Mouse (Mus musculus) adrenal gland, adult (tissue): ENCODE data around the gene Hes6.

Experiments used
- DNase-seq, 2 experiments: peaks; one replicate each; pipeline ENCODE4 v3.0.0; 2022 to 2023; ENCODE audit warnings: low spot score in 1 of 2; ENCODE audit not compliant: inconsistent age in 2 of 2

Gene Hes6

DNA sequence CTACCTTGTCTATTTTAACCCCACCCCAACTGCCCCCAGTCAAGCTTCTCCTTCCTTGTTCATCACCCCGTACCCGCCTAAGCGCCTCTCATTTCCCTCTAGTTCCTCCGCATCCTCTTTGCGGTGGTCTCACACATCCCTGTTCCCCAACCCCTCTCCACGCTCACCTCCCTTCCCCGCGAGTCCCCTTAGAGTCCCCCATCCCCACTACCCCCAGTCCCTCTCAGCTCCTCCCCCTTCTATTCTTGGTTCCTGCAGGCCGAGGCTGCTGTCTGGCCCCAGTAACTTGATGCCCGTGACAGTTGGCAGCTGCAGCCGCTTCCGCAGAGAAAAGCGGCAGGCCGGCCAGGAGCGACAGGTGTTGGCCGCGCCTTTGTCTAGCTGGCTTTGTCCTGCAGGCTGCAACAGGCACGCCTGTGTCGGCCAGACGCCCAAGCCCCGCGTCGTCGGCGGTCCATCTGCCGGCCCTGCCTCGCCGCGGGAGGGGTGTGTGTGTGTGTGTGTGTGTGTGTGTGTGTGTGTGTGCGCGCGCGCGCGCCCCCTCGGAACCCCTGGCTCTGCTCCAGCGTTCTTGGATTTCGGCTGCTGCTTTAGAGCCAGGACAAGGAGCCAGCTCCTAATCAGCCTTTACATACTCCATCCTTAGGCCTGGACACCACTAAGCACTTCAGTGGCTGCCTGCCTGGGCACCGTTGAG is at the start of gene Hes6:
Gene Hes6 (minus strand): TSS at position 141 of the 697 bp plus-strand sequence.
- DNase-seq: peak; percentile 78 to 93

DNA sequence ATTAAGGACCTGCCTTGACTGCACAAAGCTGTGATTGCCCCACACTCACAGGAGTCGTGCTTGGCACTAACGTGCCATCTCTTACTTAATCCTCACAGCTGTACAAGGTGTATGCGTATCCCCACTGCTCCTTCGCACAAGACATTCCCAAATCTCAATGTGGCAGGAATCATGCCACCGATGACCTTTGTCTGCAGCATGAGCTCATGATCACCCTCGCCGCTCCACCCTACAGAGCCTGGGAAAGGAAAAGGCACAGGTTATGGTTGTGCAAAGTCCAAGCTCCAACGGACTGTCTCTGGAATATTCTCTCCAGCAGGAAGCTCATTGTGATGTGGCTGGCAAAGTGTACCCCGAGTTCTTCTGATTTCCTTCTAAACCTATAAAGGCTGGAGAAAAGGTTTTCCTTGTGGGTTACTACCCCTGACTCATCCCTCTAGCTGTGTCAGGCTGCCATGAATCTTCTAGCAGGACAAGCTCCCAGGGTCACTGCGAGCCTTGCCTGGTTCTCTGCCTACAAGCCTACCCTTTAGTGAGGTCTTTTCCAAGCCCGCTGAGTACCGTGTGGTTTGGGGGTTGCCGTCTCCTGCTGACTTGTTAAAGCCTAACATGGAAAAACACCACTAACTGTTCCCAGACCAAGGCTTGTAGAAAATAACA is 49.6 kb upstream of the Hes6 start:
- DNase-seq: peak; percentile 88 to 93

DNA sequence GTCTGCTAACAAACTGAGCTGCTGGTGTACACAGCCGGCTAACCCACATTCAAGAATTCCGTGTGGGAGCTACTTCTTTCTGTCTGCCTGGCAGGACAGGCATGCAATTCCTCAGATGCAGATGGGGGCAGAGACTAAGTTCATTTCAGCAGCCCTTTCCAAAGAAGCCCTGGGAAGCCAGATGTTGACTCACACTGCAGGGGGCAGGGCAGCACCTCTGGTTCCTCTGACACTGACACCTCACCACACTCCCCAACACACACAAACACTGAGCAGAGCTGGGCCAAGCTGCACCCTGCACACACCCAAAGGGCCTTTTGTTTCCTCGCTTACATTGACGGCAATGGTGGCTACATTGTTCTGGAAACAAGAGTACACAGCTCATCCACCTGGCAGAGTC is 46.7 kb upstream of the Hes6 start:
- peak; percentile 66 to 82 for DNase-seq

GRCm38 (mm10) chr1:91460069-91460468 is 46.2 kb upstream of the Hes6 start:
- peak in 1 of 2 experiments; percentile 33 for DNase-seq

DNA sequence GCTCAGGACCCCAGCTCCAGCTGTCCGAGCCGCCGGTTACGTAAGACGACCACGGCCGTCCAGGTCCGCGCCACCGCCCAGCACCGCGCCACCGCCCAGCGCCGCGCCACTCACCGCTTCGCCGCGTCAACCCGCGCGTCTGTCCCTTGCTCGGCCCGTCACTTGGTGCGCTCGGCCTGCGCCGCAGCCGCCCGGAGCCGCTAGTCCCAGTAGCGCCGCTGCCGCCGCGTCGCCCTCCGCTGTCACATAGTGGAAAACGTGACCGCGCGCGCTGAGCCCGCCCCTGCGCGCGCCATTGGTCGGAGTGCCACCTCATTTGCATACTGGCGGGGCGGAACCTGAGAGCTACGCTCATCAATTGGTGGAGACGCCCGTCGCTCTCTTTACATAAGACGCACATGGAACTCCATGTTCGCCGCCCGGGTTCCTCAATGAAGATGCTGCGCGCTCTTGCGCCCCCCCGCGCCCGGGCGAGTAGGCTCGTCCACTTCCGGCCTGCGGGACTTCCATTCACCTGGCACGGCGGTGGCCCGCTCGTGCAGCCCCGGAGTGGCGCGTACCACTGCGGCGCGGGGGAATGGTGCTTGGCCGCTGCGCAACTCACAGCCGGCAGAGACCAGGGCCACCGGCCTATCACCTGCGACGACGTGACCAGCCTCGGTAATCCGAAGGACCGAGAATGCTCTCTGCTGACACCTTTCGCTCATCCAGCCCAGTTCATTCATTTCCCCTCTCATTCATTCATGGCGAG is 45.4 kb upstream of the Hes6 start, which contains the start of gene Per2:
Gene Per2 (minus strand): TSS at position 266 of the 751 bp plus-strand sequence.
- DNase-seq: peak; percentile 99 to 100

GRCm38 (mm10) chr1:91458223-91458861 is 44.5 kb upstream of the Hes6 start:
- peak; percentile 75 to 91 for DNase-seq

DNA sequence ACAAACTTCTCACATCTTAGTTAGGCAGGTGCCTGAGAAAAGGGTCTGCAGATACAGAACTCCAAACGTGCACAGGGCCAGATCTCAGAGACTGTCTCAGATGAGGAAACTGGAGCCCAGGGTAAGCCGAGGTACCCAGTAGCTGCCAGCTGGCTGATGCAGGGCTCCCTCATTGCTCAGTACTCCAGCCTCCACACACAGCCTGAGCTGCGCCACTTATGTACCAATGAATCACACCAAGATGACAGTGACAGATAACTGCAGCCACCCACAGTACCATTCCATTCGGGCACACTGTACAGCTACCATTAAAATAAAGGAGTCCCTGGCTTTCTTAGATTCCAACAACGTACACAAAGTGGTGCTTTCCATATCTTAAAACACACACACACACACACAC is 43.9 kb upstream of the Hes6 start:
- DNase-seq: peak; percentile 86 to 93

- peak; percentile 31 to 75 for DNase-seq
These were observed 43.3 kb upstream of the Hes6 start for GRCm38 (mm10) chr1:91457116-91457515.

DNA sequence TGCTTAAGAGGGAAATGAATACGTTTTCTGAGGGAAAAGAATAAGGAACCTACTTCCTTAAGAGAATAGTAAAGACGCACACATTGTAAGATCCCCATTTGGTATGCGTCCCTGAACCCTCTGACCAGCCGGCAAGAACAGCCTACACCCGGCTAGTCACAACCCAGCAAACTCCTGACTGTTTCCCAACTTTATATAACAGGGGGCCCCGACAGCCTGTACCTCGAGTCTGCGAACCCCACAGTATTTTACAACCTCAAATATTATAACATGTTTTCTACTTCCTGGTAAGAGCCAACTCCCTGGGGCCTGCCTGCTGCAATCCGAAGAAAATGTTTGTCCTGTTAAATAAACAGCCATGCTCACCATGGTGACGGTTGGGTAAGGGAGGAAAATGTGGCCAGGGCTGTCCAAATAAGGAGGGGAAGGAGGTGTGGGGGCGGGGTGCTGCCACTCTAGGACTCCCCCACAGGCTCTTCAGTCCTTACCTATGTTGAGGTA is 42.5 kb upstream of the Hes6 start:
- DNase-seq: peak; percentile 74 to 91

DNA sequence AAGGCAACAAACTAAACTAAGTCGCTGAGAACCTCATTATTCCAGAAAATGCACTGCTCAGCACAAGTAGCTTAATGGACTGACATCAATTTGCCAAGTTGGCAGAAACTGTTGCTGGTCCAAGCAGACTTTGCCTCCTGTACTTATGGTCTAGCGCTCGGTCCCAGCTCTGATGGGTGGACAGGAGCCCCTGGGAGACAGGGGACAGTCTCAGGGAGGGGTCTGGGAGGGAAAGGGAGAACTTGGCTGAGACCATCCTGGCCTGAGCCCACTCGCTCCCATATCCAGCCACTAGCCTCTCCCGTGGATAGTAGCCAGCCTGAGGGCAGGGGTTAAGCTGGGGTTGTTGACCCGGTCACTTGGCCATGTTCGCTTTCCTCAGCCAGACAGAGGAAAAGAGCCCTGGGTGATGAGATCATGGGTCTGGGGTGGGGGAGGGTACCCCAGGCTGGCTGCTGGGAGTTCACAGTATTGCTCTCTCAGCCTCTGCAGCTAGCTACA is 41.9 kb upstream of the Hes6 start:
- DNase-seq: peak; percentile 74 to 89

- DNase-seq: peak in 1 of 2 experiments; percentile 11
These were observed 41.1 kb upstream of the Hes6 start for GRCm38 (mm10) chr1:91454927-91455326.

DNA sequence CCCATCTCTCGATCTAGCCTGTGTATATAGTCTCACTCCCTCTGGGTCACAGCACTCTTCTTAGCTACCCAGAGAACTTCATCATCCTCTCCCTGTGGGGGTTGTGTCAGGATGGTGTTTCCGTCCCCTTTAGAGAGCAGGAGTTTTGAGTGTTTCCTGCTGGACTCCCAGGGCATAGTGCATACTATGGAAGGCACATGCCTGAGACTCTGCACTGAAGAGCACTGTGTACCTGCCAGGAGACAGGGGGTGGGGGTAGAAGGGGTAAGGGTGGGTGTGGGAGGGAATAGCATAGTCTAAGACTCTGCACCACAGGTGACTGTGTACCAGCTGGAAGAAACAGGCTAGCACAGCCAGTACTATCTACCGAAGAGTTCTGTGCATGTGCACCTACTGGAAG is 40.5 kb upstream of the Hes6 start:
- DNase-seq: peak in 1 of 2 experiments; percentile 4

- DNase-seq: peak; percentile 26 to 50
These were observed 40.1 kb upstream of the Hes6 start for GRCm38 (mm10) chr1:91453932-91454331.

GRCm38 (mm10) chr1:91451547-91452084 is 37.8 kb upstream of the Hes6 start:
- no peak for DNase-seq

GRCm38 (mm10) chr1:91450851-91451250 is 37.0 kb upstream of the Hes6 start:
- no peak for DNase-seq

DNA sequence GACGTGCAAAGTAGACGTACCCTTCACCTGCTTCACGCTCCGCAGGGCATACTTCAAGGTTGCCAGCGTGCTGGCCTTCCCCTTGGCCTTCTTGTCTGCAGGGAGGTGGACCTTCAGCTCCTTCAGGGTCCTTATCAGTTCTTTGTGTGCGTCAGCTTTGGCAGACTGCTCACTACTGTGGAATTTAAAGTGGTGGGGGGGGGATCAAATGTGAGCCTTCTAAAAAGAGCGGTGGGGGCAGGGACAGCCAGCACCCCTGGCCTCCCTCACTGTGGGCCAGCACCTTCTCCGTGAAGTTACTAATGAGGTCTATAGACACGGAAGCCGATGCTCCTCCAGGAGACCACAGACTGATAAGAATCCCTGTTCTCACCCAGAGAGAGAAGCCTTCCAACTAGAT is 34.9 kb upstream of the Hes6 start:
- DNase-seq: peak; percentile 86 to 90

GRCm38 (mm10) chr1:91446511-91446910 is 32.7 kb upstream of the Hes6 start:
- no peak for DNase-seq

DNA sequence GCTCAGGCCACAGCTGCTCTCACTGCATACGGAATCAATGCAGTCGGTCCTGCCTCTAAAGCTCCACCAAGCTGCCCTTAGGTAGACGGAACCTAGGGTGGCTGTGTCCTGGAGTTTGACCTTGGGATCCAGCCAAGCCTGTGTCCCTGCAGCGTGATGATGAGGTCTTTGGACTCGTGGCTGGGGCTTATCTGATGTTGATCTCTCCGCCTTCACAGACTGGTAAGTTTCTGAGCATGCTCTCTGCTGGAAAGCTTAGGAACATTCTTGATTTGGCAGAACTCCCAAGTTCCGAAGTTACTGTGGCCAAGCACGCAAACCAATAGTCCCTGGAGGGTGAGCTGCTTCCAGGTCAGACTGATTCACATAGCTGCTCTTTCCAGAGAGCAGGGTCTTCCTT is 32.2 kb upstream of the Hes6 start:
- peak; percentile 95 to 98 for DNase-seq

DNA sequence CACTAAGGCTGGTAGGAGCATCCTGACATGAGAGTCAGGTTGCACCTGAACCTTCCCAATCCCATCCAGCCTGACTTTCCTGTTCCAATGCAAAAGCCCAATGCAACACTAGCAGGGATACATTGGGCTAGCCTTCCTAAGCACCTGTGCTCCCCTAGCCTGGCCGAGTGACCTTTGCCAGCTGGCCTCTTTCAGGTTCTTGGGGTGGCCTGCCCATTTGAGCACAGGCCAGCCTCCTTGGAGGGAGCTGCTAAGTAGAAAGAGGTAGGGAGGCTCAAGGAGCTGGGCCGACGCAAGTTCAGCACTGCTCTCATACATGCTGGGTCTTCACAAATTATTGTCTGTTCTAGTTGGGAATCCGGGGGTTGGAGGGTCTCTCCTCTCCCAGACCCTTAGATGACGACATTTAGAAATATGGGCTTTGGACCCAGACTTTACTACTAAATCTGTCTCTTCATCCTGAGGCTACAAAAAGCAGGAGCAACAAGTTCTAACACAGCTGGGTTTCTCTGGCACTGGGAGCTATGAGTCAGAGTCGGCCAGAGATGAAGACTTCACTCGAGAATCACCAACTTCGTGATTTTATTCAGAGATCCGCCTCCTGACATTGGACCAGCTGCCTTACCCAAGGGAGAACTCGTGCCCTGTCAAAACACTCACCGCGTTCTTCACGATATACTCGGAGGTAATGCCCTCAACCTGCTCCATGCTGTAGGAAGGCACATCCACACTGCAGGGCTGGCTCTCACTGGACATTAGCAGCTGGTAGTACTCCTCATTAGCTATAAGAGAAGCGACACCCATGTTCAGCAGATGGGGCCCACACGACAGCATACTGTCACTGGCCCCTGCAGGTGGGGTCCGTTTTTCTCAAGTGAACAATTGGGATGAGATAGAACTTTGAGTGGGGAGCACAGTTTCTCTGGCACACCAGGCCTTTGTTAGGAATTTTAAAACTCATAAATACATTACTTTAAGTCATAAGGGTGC is 31.3 kb upstream of the Hes6 start:
- peak; percentile 82 to 92 for DNase-seq
